Mouse (Mus musculus): ENCODE measurements at regions not wholly inside any gene's neighbourhood (a gene's known extent, or its start where the extent isn't known, plus 50 kb on each side); places are given as distances from the start of the nearest gene placed in this dataset.

- 26% methylated on average over 6 of the region's 6 CpGs for WGBS
- ATAC-seq: peak; percentile 58
- H3K4me2 ChIP-seq (ENCODE audit: low read length): no peak overlapping the region
- no peaks in the 10 kb centered on the region for H3K4me1 ChIP-seq (ENCODE audit: control insufficient read depth, insufficient read depth, low read depth, low read length)
- no peaks in the 10 kb centered on the region for H3K27me3 ChIP-seq (replicated peaks; ENCODE audit: control insufficient read depth, insufficient read depth, low read length)
- no peak overlapping the region for H3K27ac ChIP-seq (ENCODE audit: low read depth, low read length)
- H3K36me3 ChIP-seq (ENCODE audit: control insufficient read depth, insufficient read depth, low read length): no peaks in the 10 kb centered on the region
- H3K9me3 ChIP-seq (ENCODE audit: control insufficient read depth, low read length): no peaks in the 10 kb centered on the region
- H3K4me3 ChIP-seq (ENCODE audit: low read length): no peak overlapping the region
- H3K9ac ChIP-seq (ENCODE audit: low read depth, low read length): no peak overlapping the region
Observed at GRCm38 (mm10) chr1:126916369-126916768, 85.8 kb upstream of the Nckap5 start.

DNA sequence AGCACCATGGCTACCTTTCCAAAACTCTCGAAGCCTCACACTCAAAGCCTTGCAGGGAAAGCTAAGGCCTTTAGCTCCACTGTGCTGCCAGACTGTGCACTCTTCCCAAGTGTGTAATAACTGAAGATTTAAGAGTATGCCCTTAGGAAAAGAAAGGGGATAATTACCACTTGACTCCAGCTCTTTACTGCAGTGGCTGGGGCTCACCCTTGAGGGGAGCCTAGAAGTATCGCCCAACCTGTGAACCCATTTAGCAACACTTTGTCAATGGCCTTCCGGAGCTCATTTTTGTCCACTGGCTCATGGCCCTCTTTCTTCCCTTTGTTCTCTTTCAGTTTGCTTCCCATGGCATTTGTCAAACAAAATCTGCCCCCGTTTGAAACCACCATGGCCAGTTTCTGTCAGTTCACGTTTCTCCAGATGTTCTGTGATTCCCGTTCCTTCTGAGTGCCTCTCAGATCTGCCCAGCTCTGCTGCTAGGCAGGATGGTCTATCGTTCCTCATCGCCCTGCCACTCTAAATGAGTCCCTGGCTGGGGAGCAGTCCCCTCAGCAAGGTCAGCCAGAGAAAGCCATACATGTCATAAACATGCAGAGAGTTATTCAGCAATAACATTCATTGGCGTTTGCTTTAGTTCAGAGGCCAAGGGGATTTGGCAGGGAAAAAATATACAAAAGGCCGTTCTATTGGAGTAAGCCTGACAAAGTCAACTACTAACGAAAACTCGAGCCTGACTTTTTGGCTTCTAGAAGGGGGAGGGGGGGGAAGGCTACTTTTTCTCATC is 80.9 kb upstream of the Nckap5 start:
- Histone ChIP-seq H3K4me3 (ENCODE audit: low read length) (no peak overlapping the region), H3K9ac (ENCODE audit: low read depth, low read length) (no peak overlapping the region), H3K36me3 (ENCODE audit: control insufficient read depth, insufficient read depth, low read length) (no peaks in the 10 kb centered on the region), H3K4me2 (ENCODE audit: low read length) (no peak overlapping the region), H3K4me1 (ENCODE audit: control insufficient read depth, insufficient read depth, low read depth, low read length) (no peaks in the 10 kb centered on the region), H3K27me3 (replicated peaks; ENCODE audit: control insufficient read depth, insufficient read depth, low read length) (no peaks in the 10 kb centered on the region), H3K9me3 (ENCODE audit: control insufficient read depth, low read length) (no peaks in the 10 kb centered on the region), H3K27ac (ENCODE audit: low read depth, low read length) (no peak overlapping the region)
- ATAC-seq: no peak
- 62% methylated on average over 12 of the region's 12 CpGs for WGBS

DNA sequence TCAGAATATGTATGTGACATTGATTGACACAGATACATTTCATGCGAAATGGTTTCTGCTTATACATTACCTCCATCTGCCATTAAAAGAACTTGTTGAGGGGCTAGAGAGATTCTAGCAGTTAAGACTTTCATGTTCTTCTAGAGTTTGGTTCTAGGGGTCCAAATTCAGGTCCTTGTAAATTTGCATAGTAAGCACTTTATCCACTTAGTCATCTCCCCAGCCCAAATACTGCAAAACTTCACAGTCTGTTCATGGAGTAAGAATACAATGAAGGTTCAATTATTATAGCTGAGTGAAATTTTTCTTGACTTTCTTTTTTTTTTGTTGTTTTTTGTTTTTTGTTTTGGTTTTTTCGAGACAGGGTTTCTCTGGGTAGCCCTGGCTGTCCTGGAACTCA is 76.8 kb upstream of the Nckap5 start:
- WGBS: 89% methylated on average over 2 of the region's 2 CpGs
- no peaks in the 10 kb centered on the region for H3K36me3 ChIP-seq (ENCODE audit: control insufficient read depth, insufficient read depth, low read length)

DNA sequence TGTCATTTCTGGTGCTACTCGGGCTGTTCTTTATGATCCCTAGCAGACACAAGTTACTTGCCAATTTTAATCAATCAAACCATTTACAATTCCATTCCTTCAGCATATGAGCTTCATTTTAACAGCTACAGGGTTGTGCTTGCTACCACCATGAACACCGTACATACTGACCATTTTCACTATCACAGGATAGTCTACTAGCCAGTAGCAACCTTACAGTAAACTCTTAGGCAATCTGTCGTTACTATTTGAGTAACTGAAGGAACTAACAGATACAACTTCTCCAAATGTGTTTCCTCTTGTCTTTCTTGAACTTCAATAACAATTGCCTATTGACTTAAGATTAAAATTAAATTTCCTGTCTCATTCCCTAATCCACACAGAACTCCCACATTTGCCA is 67.9 kb upstream of the Nckap5 start:
- no peak overlapping the region for H3K4me3 ChIP-seq (ENCODE audit: low read length)
- ATAC-seq: no peak
- H3K36me3 ChIP-seq (ENCODE audit: control insufficient read depth, insufficient read depth, low read length): no peaks in the 10 kb centered on the region
- H3K9me3 ChIP-seq (ENCODE audit: control insufficient read depth, low read length): no peaks in the 10 kb centered on the region
- no peak overlapping the region for H3K9ac ChIP-seq (ENCODE audit: low read depth, low read length)
- no peak overlapping the region for H3K4me2 ChIP-seq (ENCODE audit: low read length)
- no peaks in the 10 kb centered on the region for H3K27me3 ChIP-seq (replicated peaks; ENCODE audit: control insufficient read depth, insufficient read depth, low read length)
- WGBS: 82% methylated on average over 3 of the region's 3 CpGs
- H3K4me1 ChIP-seq (ENCODE audit: control insufficient read depth, insufficient read depth, low read depth, low read length): no peaks in the 10 kb centered on the region
- H3K27ac ChIP-seq (ENCODE audit: low read depth, low read length): no peak overlapping the region

More for the DNA sequence above, 76.8 kb upstream of the Nckap5 start:
- no peak overlapping the region for H3K4me2 ChIP-seq (ENCODE audit: low read length)
- no peaks in the 10 kb centered on the region for H3K9me3 ChIP-seq (ENCODE audit: control insufficient read depth, low read length)
- no peaks in the 10 kb centered on the region for H3K4me1 ChIP-seq (ENCODE audit: control insufficient read depth, insufficient read depth, low read depth, low read length)
- H3K9ac ChIP-seq (ENCODE audit: low read depth, low read length): no peak overlapping the region
- no peak for ATAC-seq
- H3K27me3 ChIP-seq (replicated peaks; ENCODE audit: control insufficient read depth, insufficient read depth, low read length): no peaks in the 10 kb centered on the region
- no peak overlapping the region for H3K27ac ChIP-seq (ENCODE audit: low read depth, low read length)
- H3K4me3 ChIP-seq (ENCODE audit: low read length): no peak overlapping the region

- ATAC-seq: 0 out of 2 replicates have a peak, but pooled peaks have one; percentile 27
- Histone ChIP-seq H3K9ac (ENCODE audit: low read depth, low read length) (no peak overlapping the region), H3K9me3 (ENCODE audit: control insufficient read depth, low read length) (no peaks in the 10 kb centered on the region), H3K27me3 (replicated peaks; ENCODE audit: control insufficient read depth, insufficient read depth, low read length) (no peaks in the 10 kb centered on the region), H3K4me2 (ENCODE audit: low read length) (no peak overlapping the region), H3K4me1 (ENCODE audit: control insufficient read depth, insufficient read depth, low read depth, low read length) (no peaks in the 10 kb centered on the region), H3K36me3 (ENCODE audit: control insufficient read depth, insufficient read depth, low read length) (no peaks in the 10 kb centered on the region), H3K4me3 (ENCODE audit: low read length) (no peak overlapping the region), H3K27ac (ENCODE audit: low read depth, low read length) (no peak overlapping the region)
- WGBS: 54% methylated on average over 4 of the region's 4 CpGs
Observed at GRCm38 (mm10) chr1:126896895-126897294, 66.3 kb upstream of the Nckap5 start.

DNA sequence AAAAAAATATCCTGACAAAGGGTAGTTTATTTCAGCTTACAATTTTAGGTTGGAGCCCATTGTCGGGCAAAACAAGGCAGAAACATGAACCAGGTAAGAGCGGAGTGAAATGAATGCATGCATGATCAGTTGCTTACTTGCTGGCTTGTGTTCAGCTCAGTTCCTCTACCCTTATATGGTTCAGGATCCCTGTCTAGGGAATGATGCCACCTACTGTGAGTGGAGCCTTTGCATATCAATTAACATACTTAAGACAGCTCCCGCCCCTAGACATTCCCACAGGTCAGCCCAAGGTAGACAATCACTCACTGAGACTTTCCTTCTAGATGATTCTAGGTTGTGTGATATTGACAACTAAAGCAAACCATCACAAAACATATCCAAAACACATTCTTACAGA is 50.2 kb upstream of the Nckap5 start:
- Histone ChIP-seq H3K4me1 (ENCODE audit: control insufficient read depth, insufficient read depth, low read depth, low read length) (no peaks in the 10 kb centered on the region), H3K36me3 (ENCODE audit: control insufficient read depth, insufficient read depth, low read length) (no peaks in the 10 kb centered on the region), H3K4me3 (ENCODE audit: low read length) (no peak overlapping the region), H3K27ac (ENCODE audit: low read depth, low read length) (no peak overlapping the region), H3K27me3 (replicated peaks; ENCODE audit: control insufficient read depth, insufficient read depth, low read length) (no peaks in the 10 kb centered on the region), H3K4me2 (ENCODE audit: low read length) (no peak overlapping the region), H3K9me3 (ENCODE audit: control insufficient read depth, low read length) (no peaks in the 10 kb centered on the region), H3K9ac (ENCODE audit: low read depth, low read length) (no peak overlapping the region)
- WGBS: 90% methylated on average over 3 of the region's 3 CpGs
- no peak for ATAC-seq
